Mouse (Mus musculus) forebrain, embryonic 11.5 days (tissue): ENCODE data around the gene Srsf2. TPM values are rescaled to one million over a fixed set of nuclear protein-coding genes. Genes with fewer than 3 reads are reported as not detected.

ENCODE experiments used
- ATAC-seq: fragments of 200-750 bp; cut with Nextera tagmentation; replicated peaks from 2 replicates; pipeline ENCODE4 v1.8.0; 2017; ENCODE audit warnings: moderate TSS enrichment; ENCODE audit not compliant: low FRiP score
- DNase-seq: peaks from one replicate; pipeline ENCODE4 v3.0.0-alpha.2; 2017; ENCODE audit warnings: low spot score
- H3K27ac ChIP-seq: fragments of 300-500 bp; sonication (generic); 2 replicates; pipeline ENCODE4 v1.5.1; 2014; ENCODE audit warnings: low read depth, low read length
- H3K27me3 ChIP-seq: fragments of 300-500 bp; sonication (generic); 2 replicates; pipeline ENCODE4 v1.6.1; 2014; ENCODE audit warnings: mild to moderate bottlenecking, low read length, mixed read lengths; ENCODE audit not compliant: control insufficient read depth, insufficient read depth
- H3K36me3 ChIP-seq: fragments of 300-500 bp; sonication (generic); 2 replicates; pipeline ENCODE4 v1.6.1; 2014; ENCODE audit warnings: mild to moderate bottlenecking, low read length, moderate library complexity, mixed read lengths; ENCODE audit not compliant: control insufficient read depth, insufficient read depth
- H3K4me1 ChIP-seq: fragments of 300-500 bp; sonication (generic); replicated peaks from 2 replicates; pipeline ENCODE4 v1.6.1; 2014; ENCODE audit warnings: low read length, mixed read lengths; ENCODE audit not compliant: control insufficient read depth, insufficient read depth
- H3K4me2 ChIP-seq: fragments of 300-500 bp; sonication (generic); 2 replicates; pipeline ENCODE4 v1.6.1; 2014; ENCODE audit warnings: low read depth, mild to moderate bottlenecking, low read length, moderate library complexity, mixed read lengths; ENCODE audit not compliant: severe bottlenecking
- H3K4me3 ChIP-seq: fragments of 300-500 bp; sonication (generic); 2 replicates; pipeline ENCODE4 v1.5.1; 2014; ENCODE audit warnings: low read depth, low read length
- H3K9ac ChIP-seq: fragments of 300-500 bp; sonication (generic); 2 replicates; pipeline ENCODE4 v1.6.1; 2014; ENCODE audit warnings: low read length
- H3K9me3 ChIP-seq: fragments of 300-500 bp; sonication (generic); 2 replicates; pipeline ENCODE4 v1.6.1; 2016; ENCODE audit warnings: low read length, mixed read lengths; ENCODE audit not compliant: control insufficient read depth
- WGBS: fragments of 180-500 bp; shearing (Covaris S2); extraction: QIAGEN DNeasy Blood & Tissue Kit; methylation state at CpG from one replicate; pipeline ENCODE4 v1.1.7; 2014; 5-methylcytosine and 5-hydroxymethylcytosine counted together
- polyA plus RNA-seq: library from polyadenylated mRNA; unstranded; fragments of >200 nt; fragmentation: Nextera tagmentation; extraction: Ambion mirVana; gene quantifications from 2 replicates; pipeline ENCODE4 v1.2.1, GENCODE M21; 2014

Gene Srsf2
- polyA plus RNA-seq, 1 experiment from 2014 or later = 1,008 TPM

GRCm38 (mm10) chr11:116882446-116882845 is 29.6 kb upstream of the Srsf2 start:
- Histone ChIP-seq H3K9ac (no peak overlapping the region), H3K9me3 (no peaks in the 10 kb centered on the region), H3K36me3 (no peaks in the 10 kb centered on the region), H3K4me2 (no peak overlapping the region), H3K27me3 (no peaks in the 10 kb centered on the region), H3K4me1 (no peaks in the 10 kb centered on the region), H3K27ac (no peak overlapping the region), H3K4me3 (no peak overlapping the region)
- ATAC-seq = no peak
- 78% methylated on average over 10 of the region's 10 CpGs for WGBS
- DNase-seq = no peak

- Histone ChIP-seq H3K9me3 (no peaks in the 10 kb centered on the region), H3K4me1 (no peaks in the 10 kb centered on the region), H3K27ac (no peak overlapping the region), H3K9ac (no peak overlapping the region), H3K36me3 (no peaks in the 10 kb centered on the region), H3K4me3 (no peak overlapping the region), H3K27me3 (no peaks in the 10 kb centered on the region), H3K4me2 (no peak overlapping the region)
- DNase-seq (no peak), ATAC-seq (no peak)
- 71% methylated on average over 5 of the region's 5 CpGs for WGBS
These were observed 28.5 kb upstream of the Srsf2 start for GRCm38 (mm10) chr11:116881440-116881839.

- ATAC-seq (no peak), DNase-seq (no peak)
- Histone ChIP-seq H3K4me2 (no peak overlapping the region), H3K9ac (no peak overlapping the region), H3K4me3 (no peak overlapping the region), H3K27me3 (no peaks in the 10 kb centered on the region), H3K4me1 (no peaks in the 10 kb centered on the region), H3K36me3 (no peaks in the 10 kb centered on the region), H3K9me3 (no peaks in the 10 kb centered on the region), H3K27ac (no peak overlapping the region)
- 62% methylated on average over 7 of the region's 7 CpGs for WGBS
These were observed 27.9 kb upstream of the Srsf2 start for GRCm38 (mm10) chr11:116880839-116881238.

GRCm38 (mm10) chr11:116878454-116878853 is 25.6 kb upstream of the Srsf2 start:
- Histone ChIP-seq H3K4me2 (no peak overlapping the region), H3K9ac (no peak overlapping the region), H3K4me3 (no peak overlapping the region), H3K27me3 (no peaks in the 10 kb centered on the region), H3K27ac (no peak overlapping the region), H3K4me1 (no peaks in the 10 kb centered on the region), H3K36me3 (no peaks in the 10 kb centered on the region), H3K9me3 (no peaks in the 10 kb centered on the region)
- no peak for DNase-seq
- WGBS = 94% methylated on average over 8 of the region's 8 CpGs
- ATAC-seq = no peak

GRCm38 (mm10) chr11:116873987-116874386 is 21.1 kb upstream of the Srsf2 start:
- 92% methylated on average over 20 of the region's 20 CpGs for WGBS
- Histone ChIP-seq H3K27me3 (no peaks in the 10 kb centered on the region), H3K4me3 (no peak overlapping the region), H3K9ac (no peak overlapping the region), H3K36me3 (no peaks in the 10 kb centered on the region; the same call in 1 of the 2 replicates), H3K27ac (no peak overlapping the region), H3K4me1 (no peaks in the 10 kb centered on the region), H3K9me3 (no peaks in the 10 kb centered on the region), H3K4me2 (no peak overlapping the region)
- DNase-seq = no peak
- ATAC-seq = no peak

GRCm38 (mm10) chr11:116871538-116871937 is 18.6 kb upstream of the Srsf2 start:
- Histone ChIP-seq H3K4me1 (no peaks in the 10 kb centered on the region), H3K4me2 (no peak overlapping the region), H3K27ac (no peak overlapping the region), H3K27me3 (no peaks in the 10 kb centered on the region), H3K9ac (no peak overlapping the region), H3K36me3 (no peaks in the 10 kb centered on the region; the same call in 1 of the 2 replicates), H3K4me3 (no peak overlapping the region), H3K9me3 (no peaks in the 10 kb centered on the region)
- WGBS = 93% methylated on average over 9 of the region's 9 CpGs
- ATAC-seq = no peak
- no peak for DNase-seq

DNA sequence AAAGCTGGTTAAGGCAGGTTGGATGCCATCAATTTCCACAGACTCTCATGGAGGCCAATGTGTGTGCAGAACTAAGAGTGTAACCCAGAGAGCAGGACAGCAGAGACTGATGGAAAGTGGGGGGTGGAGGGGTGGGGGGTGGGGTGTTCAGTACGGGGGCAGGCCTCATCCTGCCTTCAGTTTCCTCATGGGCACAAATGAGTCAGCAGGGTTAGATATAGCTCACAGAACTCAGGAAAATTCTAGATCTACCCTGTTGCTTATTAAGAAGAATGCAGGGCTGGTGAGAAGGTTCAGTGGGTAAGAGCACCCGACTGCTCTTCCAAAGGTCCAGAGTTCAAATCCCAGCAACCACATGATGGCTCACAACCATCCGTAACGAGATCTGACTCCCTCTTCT is 16.7 kb upstream of the Srsf2 start:
- ATAC-seq = no peak
- H3K9me3 ChIP-seq = no peaks in the 10 kb centered on the region
- no peaks in the 10 kb centered on the region for H3K4me1 ChIP-seq
- no peak overlapping the region for H3K4me2 ChIP-seq
- H3K27ac ChIP-seq = no peak overlapping the region
- H3K36me3 ChIP-seq = no peaks in the 10 kb centered on the region; the same call in 1 of the 2 replicates
- DNase-seq = no peak
- no peaks in the 10 kb centered on the region for H3K27me3 ChIP-seq
- 89% methylated on average over 4 of the region's 4 CpGs for WGBS
- H3K9ac ChIP-seq = no peak overlapping the region
- no peak overlapping the region for H3K4me3 ChIP-seq

DNA sequence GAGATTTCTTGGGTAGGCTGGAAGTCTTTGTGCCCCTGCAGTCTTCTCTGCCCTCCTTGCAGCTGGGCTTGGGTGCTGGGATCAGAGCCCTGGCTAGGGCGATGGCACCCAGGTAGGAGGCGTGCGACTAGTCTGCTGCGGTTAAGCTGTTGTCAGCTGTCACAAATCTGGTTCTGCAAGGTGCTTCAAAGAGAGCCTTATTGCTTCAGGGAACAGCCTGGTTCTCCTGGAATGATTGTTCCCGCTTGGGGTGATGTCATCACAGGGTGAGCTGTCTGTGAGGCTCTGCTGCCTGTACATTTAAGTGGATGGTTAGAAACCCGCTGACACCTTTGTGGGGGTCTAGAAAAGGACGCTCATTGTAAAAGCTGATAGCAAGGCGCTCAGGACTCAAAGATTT is 16.3 kb upstream of the Srsf2 start:
- Histone ChIP-seq H3K9me3 (no peaks in the 10 kb centered on the region), H3K9ac (no peak overlapping the region), H3K4me3 (no peak overlapping the region), H3K27me3 (no peaks in the 10 kb centered on the region), H3K27ac (no peak overlapping the region), H3K4me2 (no peak overlapping the region), H3K36me3 (no peaks in the 10 kb centered on the region; the same call in 1 of the 2 replicates), H3K4me1 (no peaks in the 10 kb centered on the region; the same call in 1 of the 2 replicates)
- DNase-seq = no peak
- WGBS = 90% methylated on average over 8 of the region's 8 CpGs
- ATAC-seq = no peak

DNA sequence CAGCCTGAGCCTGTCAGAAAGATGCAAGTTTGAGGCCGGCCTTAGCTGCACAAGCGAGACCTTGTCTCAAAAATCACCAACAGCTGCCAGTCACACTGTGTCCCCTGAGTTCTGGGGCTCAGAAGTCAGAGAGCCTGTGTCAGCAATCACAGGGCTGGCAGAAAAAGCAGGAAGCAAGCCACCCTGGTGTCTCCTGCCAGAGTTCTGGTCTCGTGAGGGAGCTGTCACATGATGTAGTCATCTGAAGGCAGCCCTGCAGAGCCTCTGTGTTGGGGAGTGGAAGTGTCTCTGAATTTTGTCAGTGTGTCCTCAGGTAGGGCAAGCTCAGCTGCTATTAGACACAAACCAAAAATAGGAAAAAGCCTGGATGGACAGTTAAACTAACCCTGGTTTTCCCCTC is 15.2 kb upstream of the Srsf2 start:
- no peak for DNase-seq
- ATAC-seq = no peak
- 84% methylated on average over 3 of the region's 3 CpGs for WGBS
- H3K27ac ChIP-seq = no peak overlapping the region
- H3K9ac ChIP-seq = no peak overlapping the region
- no peak overlapping the region for H3K4me3 ChIP-seq
- no peaks in the 10 kb centered on the region for H3K9me3 ChIP-seq
- no peaks in the 10 kb centered on the region; the same call in 1 of the 2 replicates for H3K36me3 ChIP-seq
- H3K27me3 ChIP-seq = no peaks in the 10 kb centered on the region
- no peaks in the 10 kb centered on the region; the same call in 1 of the 2 replicates for H3K4me1 ChIP-seq
- no peak overlapping the region for H3K4me2 ChIP-seq
